Mouse (Mus musculus): ENCODE data around the gene Cul4a. TPM values are rescaled to one million over a fixed set of nuclear protein-coding genes. Genes with fewer than 3 reads are reported as not detected.

Cul4a gene
- polyA plus RNA-seq, 1 experiment from 2014 or later, result 93.9 TPM

DNA sequence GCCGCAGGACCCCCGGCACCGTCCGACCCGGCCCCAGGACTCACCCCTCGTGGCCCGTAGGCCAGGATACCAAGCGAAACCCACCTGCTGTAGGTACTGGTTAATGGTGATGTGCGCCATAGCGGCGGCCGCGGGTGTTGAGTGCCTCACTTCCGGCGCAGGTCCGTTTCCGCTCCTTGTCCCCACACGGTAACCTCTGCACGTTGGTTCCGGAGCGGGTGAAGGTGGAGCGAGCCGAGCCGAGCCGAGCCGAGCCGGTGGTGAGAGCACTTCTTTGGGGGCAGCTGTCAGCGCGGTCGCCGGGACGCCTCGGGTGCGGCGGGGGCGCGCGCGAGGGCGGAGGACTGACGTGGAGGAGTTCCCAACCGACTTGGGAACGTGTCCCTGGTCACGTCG, 732 bp upstream of the Cul4a start:
- peak; percentile 75 for ATAC-seq (ENCODE audit: insufficient number of reproducible peaks, insufficient read depth, low FRiP score, low read depth)

GRCm38 (mm10) chr8:13105908-13106551, 609 bp downstream of the Cul4a start:
- under 1% methylated on average over 52 of the region's 63 CpGs for WGBS
- Histone ChIP-seq H3K27me3 (ENCODE audit: control insufficient read depth, insufficient read depth, low read length) (no peaks in the 10 kb centered on the region), H3K36me3 (ENCODE audit: control insufficient read depth, insufficient read depth, low read length) (no peaks in the 10 kb centered on the region), H3K27ac (ENCODE audit: low read length) (peak overlapping the region; percentile 66), H3K4me1 (ENCODE audit: control insufficient read depth, insufficient read depth, low read length) (peaks cover 19% of the 10 kb centered on the region), H3K9me3 (ENCODE audit: control insufficient read depth, low read depth, low read length) (no peaks in the 10 kb centered on the region), H3K9ac (replicated peaks; ENCODE audit: low read depth, low read length) (peak overlapping the region; percentile 97), H3K4me2 (replicated peaks; ENCODE audit: low read depth, low read length) (peak overlapping the region; percentile 92), H3K4me3 (ENCODE audit: low read depth, low read length) (peak overlapping the region; percentile 84)
- ATAC-seq (ENCODE audit: insufficient number of reproducible peaks, insufficient read depth, low FRiP score, low read depth), result peak; percentile 43

More for the DNA sequence above, 732 bp upstream of the Cul4a start:
- no peaks in the 10 kb centered on the region for H3K9me3 ChIP-seq (ENCODE audit: control insufficient read depth, low read depth, low read length)
- H3K4me3 ChIP-seq (ENCODE audit: low read depth, low read length), result peak overlapping the region; percentile 84
- peak overlapping the region; percentile 90 for H3K4me2 ChIP-seq (replicated peaks; ENCODE audit: low read depth, low read length)
- H3K36me3 ChIP-seq (ENCODE audit: control insufficient read depth, insufficient read depth, low read length), result peaks cover 6% of the 10 kb centered on the region
- H3K27ac ChIP-seq (ENCODE audit: low read length), result peak overlapping the region; percentile 90
- under 1% methylated on average over 45 of the region's 45 CpGs for WGBS
- H3K9ac ChIP-seq (replicated peaks; ENCODE audit: low read depth, low read length), result peak overlapping the region; percentile 71
- peaks cover 17% of the 10 kb centered on the region for H3K4me1 ChIP-seq (ENCODE audit: control insufficient read depth, insufficient read depth, low read length)
- no peaks in the 10 kb centered on the region for H3K27me3 ChIP-seq (ENCODE audit: control insufficient read depth, insufficient read depth, low read length)

DNA sequence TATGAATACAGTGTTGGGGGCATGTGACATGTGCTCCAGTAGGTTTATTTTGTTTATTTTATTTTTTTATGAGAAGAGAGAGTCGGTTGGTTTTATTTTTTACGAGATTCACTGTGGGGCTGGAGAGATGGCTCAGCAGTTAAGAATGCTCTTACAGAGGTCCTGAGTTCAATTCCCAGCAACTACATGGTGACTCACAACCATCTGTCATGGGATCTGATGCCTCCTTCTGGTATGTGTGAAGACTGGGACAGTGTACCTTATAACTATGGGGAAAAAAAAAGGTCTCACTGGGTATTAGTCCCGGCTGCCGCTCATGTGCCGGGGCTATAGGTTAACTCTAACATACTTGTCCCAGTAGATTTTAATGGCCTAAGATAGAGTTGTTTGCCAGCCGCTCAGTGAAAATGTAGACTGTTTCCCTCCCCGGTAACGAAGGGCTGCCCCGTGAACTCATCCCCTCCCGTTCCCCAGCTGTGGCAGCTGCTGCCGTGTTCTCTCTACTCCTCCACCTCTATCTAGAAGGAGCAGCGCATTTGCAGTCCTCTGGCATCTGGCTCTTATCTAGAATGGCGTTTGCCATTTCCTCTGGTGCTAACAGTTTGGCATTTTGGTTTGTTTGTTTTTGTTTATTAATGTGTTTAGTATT, 2.7 kb downstream of the Cul4a start:
- Histone ChIP-seq H3K4me2 (replicated peaks; ENCODE audit: low read depth, low read length) (no peak overlapping the region), H3K27me3 (ENCODE audit: control insufficient read depth, insufficient read depth, low read length) (no peaks in the 10 kb centered on the region), H3K9me3 (ENCODE audit: control insufficient read depth, low read depth, low read length) (no peaks in the 10 kb centered on the region), H3K4me1 (ENCODE audit: control insufficient read depth, insufficient read depth, low read length) (peaks cover 19% of the 10 kb centered on the region), H3K36me3 (ENCODE audit: control insufficient read depth, insufficient read depth, low read length) (no peaks in the 10 kb centered on the region), H3K27ac (ENCODE audit: low read length) (no peak overlapping the region), H3K4me3 (ENCODE audit: low read depth, low read length) (no peak overlapping the region), H3K9ac (replicated peaks; ENCODE audit: low read depth, low read length) (no peak overlapping the region)
- 69% methylated on average over 13 of the region's 13 CpGs for WGBS
- ATAC-seq (ENCODE audit: insufficient number of reproducible peaks, insufficient read depth, low FRiP score, low read depth), result no peak

- Histone ChIP-seq H3K9me3 (ENCODE audit: control insufficient read depth, low read depth, low read length) (no peaks in the 10 kb centered on the region), H3K9ac (replicated peaks; ENCODE audit: low read depth, low read length) (no peak overlapping the region), H3K4me3 (ENCODE audit: low read depth, low read length) (no peak overlapping the region), H3K27me3 (ENCODE audit: control insufficient read depth, insufficient read depth, low read length) (no peaks in the 10 kb centered on the region), H3K36me3 (ENCODE audit: control insufficient read depth, insufficient read depth, low read length) (0 out of 2 replicates have a peak, but pooled peaks cover 6% of the 10 kb centered on the region), H3K27ac (ENCODE audit: low read length) (no peak overlapping the region), H3K4me2 (replicated peaks; ENCODE audit: low read depth, low read length) (no peak overlapping the region), H3K4me1 (ENCODE audit: control insufficient read depth, insufficient read depth, low read length) (peaks cover 13% of the 10 kb centered on the region)
- 91% methylated on average over 8 of the region's 8 CpGs for WGBS
- ATAC-seq (ENCODE audit: insufficient number of reproducible peaks, insufficient read depth, low FRiP score, low read depth), result no peak
Observed at GRCm38 (mm10) chr8:13108967-13109366, 3.5 kb downstream of the Cul4a start.

DNA sequence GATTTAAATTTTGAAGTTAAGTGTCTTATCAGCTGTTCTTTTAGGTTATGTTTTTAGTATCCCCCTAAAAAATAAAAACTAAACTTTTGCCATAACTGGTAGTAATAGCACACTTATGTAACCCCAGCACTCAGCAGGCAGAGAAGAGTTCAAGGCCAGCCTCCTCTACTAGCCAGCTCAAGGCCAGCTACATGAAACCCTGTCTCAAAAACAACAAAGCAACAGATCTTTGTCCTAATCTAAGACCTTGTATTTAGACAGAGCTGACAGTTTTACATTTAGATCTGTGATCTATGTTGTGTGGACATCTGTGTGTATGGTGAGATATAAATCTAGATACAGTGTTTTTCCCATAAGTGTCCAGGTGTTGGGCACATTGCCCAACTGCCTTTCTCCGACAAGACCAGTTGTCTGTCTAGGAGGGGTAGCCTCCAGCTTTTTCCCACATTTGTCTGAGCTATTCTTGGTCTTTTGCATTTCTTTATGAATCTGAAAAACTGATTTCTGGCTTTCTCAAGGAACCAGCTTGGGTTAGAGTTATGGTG, 4.1 kb downstream of the Cul4a start:
- H3K27ac ChIP-seq (ENCODE audit: low read length), result no peak overlapping the region
- no peak overlapping the region for H3K4me2 ChIP-seq (replicated peaks; ENCODE audit: low read depth, low read length)
- peaks cover 12% of the 10 kb centered on the region; the same call in 1 of the 2 replicates for H3K4me1 ChIP-seq (ENCODE audit: control insufficient read depth, insufficient read depth, low read length)
- no peaks in the 10 kb centered on the region for H3K9me3 ChIP-seq (ENCODE audit: control insufficient read depth, low read depth, low read length)
- ATAC-seq (ENCODE audit: insufficient number of reproducible peaks, insufficient read depth, low FRiP score, low read depth), result no peak
- 50% methylated on average over 1 of the region's 1 CpGs for WGBS
- 0 out of 2 replicates have a peak, but pooled peaks cover 6% of the 10 kb centered on the region for H3K36me3 ChIP-seq (ENCODE audit: control insufficient read depth, insufficient read depth, low read length)
- H3K27me3 ChIP-seq (ENCODE audit: control insufficient read depth, insufficient read depth, low read length), result no peaks in the 10 kb centered on the region
- no peak overlapping the region for H3K4me3 ChIP-seq (ENCODE audit: low read depth, low read length)
- no peak overlapping the region for H3K9ac ChIP-seq (replicated peaks; ENCODE audit: low read depth, low read length)

- 81% methylated on average over 11 of the region's 11 CpGs for WGBS
- H3K4me3 ChIP-seq (ENCODE audit: low read depth, low read length), result no peak overlapping the region
Observed at GRCm38 (mm10) chr8:13111917-13112316, 6.5 kb downstream of the Cul4a start.

GRCm38 (mm10) chr8:13113232-13113631, 7.8 kb downstream of the Cul4a start:
- no peak for ATAC-seq (ENCODE audit: insufficient number of reproducible peaks, insufficient read depth, low FRiP score, low read depth)

More at GRCm38 (mm10) chr8:13111917-13112316, 6.5 kb downstream of the Cul4a start:
- H3K36me3 ChIP-seq (ENCODE audit: control insufficient read depth, insufficient read depth, low read length), result peaks cover 15% of the 10 kb centered on the region; the same call in 1 of the 2 replicates
- H3K4me2 ChIP-seq (replicated peaks; ENCODE audit: low read depth, low read length), result no peak overlapping the region
- no peak for ATAC-seq (ENCODE audit: insufficient number of reproducible peaks, insufficient read depth, low FRiP score, low read depth)
- no peak overlapping the region for H3K27ac ChIP-seq (ENCODE audit: low read length)
- H3K27me3 ChIP-seq (ENCODE audit: control insufficient read depth, insufficient read depth, low read length), result no peaks in the 10 kb centered on the region
- peaks cover 9% of the 10 kb centered on the region; the same call in 1 of the 2 replicates for H3K4me1 ChIP-seq (ENCODE audit: control insufficient read depth, insufficient read depth, low read length)
- no peak overlapping the region for H3K9ac ChIP-seq (replicated peaks; ENCODE audit: low read depth, low read length)
- no peaks in the 10 kb centered on the region for H3K9me3 ChIP-seq (ENCODE audit: control insufficient read depth, low read depth, low read length)

GRCm38 (mm10) chr8:13117096-13117495, 11.7 kb downstream of the Cul4a start:
- no peak for ATAC-seq (ENCODE audit: insufficient number of reproducible peaks, insufficient read depth, low FRiP score, low read depth)
- H3K27me3 ChIP-seq (ENCODE audit: control insufficient read depth, insufficient read depth, low read length), result no peaks in the 10 kb centered on the region
- no peak overlapping the region for H3K27ac ChIP-seq (ENCODE audit: low read length)
- no peaks in the 10 kb centered on the region for H3K9me3 ChIP-seq (ENCODE audit: control insufficient read depth, low read depth, low read length)
- H3K4me2 ChIP-seq (replicated peaks; ENCODE audit: low read depth, low read length), result no peak overlapping the region
- no peaks in the 10 kb centered on the region for H3K4me1 ChIP-seq (ENCODE audit: control insufficient read depth, insufficient read depth, low read length)
- H3K9ac ChIP-seq (replicated peaks; ENCODE audit: low read depth, low read length), result no peak overlapping the region
- WGBS, result 94% methylated on average over 2 of the region's 2 CpGs
- no peak overlapping the region for H3K4me3 ChIP-seq (ENCODE audit: low read depth, low read length)
- H3K36me3 ChIP-seq (ENCODE audit: control insufficient read depth, insufficient read depth, low read length), result peaks cover 27% of the 10 kb centered on the region

More at GRCm38 (mm10) chr8:13113232-13113631, 7.8 kb downstream of the Cul4a start:
- Histone ChIP-seq H3K27me3 (ENCODE audit: control insufficient read depth, insufficient read depth, low read length) (no peaks in the 10 kb centered on the region), H3K9me3 (ENCODE audit: control insufficient read depth, low read depth, low read length) (no peaks in the 10 kb centered on the region), H3K36me3 (ENCODE audit: control insufficient read depth, insufficient read depth, low read length) (peaks cover 15% of the 10 kb centered on the region; the same call in 1 of the 2 replicates), H3K9ac (replicated peaks; ENCODE audit: low read depth, low read length) (no peak overlapping the region), H3K4me1 (ENCODE audit: control insufficient read depth, insufficient read depth, low read length) (peaks cover 6% of the 10 kb centered on the region; the same call in 1 of the 2 replicates), H3K27ac (ENCODE audit: low read length) (no peak overlapping the region), H3K4me3 (ENCODE audit: low read depth, low read length) (no peak overlapping the region), H3K4me2 (replicated peaks; ENCODE audit: low read depth, low read length) (no peak overlapping the region)
- WGBS, result 92% methylated on average over 4 of the region's 4 CpGs
